Mouse (Mus musculus): ENCODE measurements around the gene Olfr641. TPM values are rescaled to one million over a fixed set of nuclear protein-coding genes. Genes with fewer than 3 reads are reported as not detected.

The Olfr641 gene
- polyA plus RNA-seq (2012; ENCODE audit: low replicate concordance), result not detected in 2 replicates

DNA sequence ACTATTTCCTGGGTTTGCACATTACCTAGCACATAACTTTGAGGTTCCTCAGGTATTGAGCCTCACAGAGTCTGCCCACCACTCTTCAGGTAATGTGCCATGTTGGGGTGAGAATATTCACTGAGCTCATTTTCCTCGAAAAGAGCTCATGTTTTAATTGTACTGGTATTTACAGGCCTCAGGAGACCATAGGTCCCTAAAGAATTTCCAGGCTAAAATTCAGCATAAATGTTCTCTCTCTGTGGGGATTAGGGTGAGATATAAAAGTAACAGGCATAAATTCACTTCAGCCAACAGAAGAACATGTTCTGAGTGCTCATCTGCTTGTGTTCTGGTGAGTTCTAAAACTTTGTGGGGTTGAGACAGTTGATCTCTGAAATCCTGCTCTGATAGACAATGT lies at the start of gene Olfr641:
Gene Olfr641 (plus strand): TSS at position 301 of the 400 bp plus-strand sequence.

DNA sequence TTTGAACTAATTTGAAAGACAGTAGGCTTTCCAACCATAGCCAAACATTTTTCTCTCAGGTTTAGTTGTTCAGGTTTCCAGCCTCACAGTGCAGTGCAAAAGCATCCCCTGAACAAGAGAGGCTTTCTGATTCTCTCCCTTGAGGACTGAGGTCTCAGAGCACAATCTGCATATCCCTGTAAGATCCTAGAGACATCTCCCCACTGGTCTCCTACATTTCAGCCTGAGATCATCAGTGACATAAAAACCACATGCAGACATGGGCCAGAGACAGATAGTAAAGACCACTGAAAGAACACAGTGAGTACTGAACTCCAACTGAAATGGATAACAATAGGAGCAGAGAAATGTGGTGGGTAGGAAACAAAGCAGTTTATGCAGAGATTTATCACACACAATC lies 36.8 kb upstream of the Olfr641 start, which contains the start of gene Olfr638:
Gene Olfr638 (plus strand): TSS at position 301 of the 400 bp plus-strand sequence.

DNA sequence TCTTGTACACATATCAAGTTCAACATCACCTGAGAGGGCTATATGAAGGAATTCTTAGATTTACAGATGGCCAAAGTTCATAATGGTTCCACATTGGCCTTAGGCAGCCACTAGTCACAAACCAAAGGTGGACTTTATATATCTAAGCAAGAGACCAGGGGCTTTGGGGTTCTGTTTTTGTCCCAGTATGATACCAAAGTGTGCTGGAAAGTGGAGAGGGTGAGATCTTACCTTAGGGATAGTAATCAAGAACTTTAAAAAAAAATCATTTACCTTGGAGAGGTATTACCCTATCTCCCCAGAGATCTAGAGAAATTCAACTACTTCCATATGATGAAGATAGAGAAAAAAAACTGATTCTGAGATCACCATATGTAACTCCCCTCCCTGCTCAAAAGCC lies 18.0 kb upstream of the Olfr641 start, which contains the start of gene Olfr639:
Gene Olfr639 (minus strand): TSS at position 101 of the 400 bp plus-strand sequence.

GRCm38 (mm10) chr7:104025473-104025872 lies 9.8 kb upstream of the Olfr641 start, which contains the start of gene Olfr640:
Gene Olfr640, minus strand, starts transcription at chr7:104025573.

DNA sequence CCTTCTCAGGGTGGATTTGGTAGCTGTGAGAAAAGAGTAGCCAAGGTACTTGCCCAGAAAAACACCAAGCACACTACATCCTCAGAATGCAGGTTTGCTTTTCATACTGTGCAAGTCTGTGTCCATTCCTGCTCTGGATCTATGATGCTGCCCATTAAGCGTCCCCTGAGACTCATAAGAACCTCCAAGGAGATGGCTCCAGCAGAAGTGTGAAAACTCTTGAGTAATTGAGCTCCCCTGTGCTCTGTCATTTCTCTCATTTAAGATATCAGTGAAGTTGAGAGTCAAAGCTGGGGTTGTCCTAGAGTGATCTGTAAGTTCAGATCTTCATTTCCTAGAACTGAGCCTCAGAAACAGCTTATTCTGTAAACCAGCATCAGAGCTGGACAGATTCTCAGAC lies 17.3 kb downstream of the Olfr641 start, which contains the start of gene Olfr642:
Gene Olfr642 (minus strand): TSS at position 101 of the 400 bp plus-strand sequence.

GRCm38 (mm10) chr7:104061345-104061744 lies 26.1 kb downstream of the Olfr641 start, which contains the start of gene 4930516K23Rik:
Gene 4930516K23Rik, minus strand, starts transcription at chr7:104061445.

GRCm38 (mm10) chr7:104071769-104072168 lies 36.5 kb downstream of the Olfr641 start, which contains the start of gene Olfr644:
Gene Olfr644, minus strand, starts transcription at chr7:104071869.

DNA sequence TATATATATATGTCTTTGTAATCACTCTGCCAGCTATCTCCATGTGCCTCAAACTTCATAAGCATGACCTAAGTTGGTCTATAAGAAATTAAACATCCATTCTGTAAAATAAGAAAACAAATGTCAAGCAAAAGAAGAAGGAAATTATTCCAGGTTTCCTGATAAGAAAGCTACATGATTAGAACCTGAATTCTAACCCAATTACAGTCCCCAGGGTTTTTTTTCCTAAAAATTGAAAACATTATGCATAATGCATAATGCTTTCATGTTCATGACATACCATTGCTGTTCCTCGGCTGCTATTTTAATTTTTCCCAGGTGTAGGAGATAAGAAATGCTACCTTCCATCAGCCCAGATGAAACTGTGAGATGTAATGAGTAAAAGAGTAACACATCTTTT lies 50.1 kb downstream of the Olfr641 start, which contains the start of gene Olfr645:
Gene Olfr645 (minus strand): TSS at position 101 of the 400 bp plus-strand sequence.

Other genes starting within 250 kb of the Olfr641 start
- gene Olfr67, start 243.6 kb upstream of the Olfr641 start, polyA plus RNA-seq (2012; ENCODE audit: low replicate concordance), result not detected in 2 replicates
- 68.2 and 1,476 TPM in 2 replicates for gene Hbb-bt, start 221.4 kb upstream of the Olfr641 start, polyA plus RNA-seq (2012; ENCODE audit: low replicate concordance)
- 16,372 and 30,425 TPM in 2 replicates for gene Hbb-bs, start 207.3 kb upstream of the Olfr641 start, polyA plus RNA-seq (2012; ENCODE audit: low replicate concordance)
- gene Hbb-bh2, start 194.9 kb upstream of the Olfr641 start, polyA plus RNA-seq (2012; ENCODE audit: low replicate concordance), result not detected in 2 replicates
- gene Hbb-bh1, start 192.3 kb upstream of the Olfr641 start, polyA plus RNA-seq (2012; ENCODE audit: low replicate concordance), result not detected in 2 replicates
- not detected in 2 replicates for gene Hbb-y, start 182.2 kb upstream of the Olfr641 start, polyA plus RNA-seq (2012; ENCODE audit: low replicate concordance)
- gene Olfr66, start 149.2 kb upstream of the Olfr641 start, polyA plus RNA-seq (2012; ENCODE audit: low replicate concordance), result not detected in 2 replicates
- not detected in 2 replicates for gene Olfr64, start 141.0 kb upstream of the Olfr641 start, polyA plus RNA-seq (2012; ENCODE audit: low replicate concordance)
- gene Olfr65, start 132.0 kb upstream of the Olfr641 start, polyA plus RNA-seq (2012; ENCODE audit: low replicate concordance), result not detected in 2 replicates
- gene Olfr631, start 106.6 kb upstream of the Olfr641 start, polyA plus RNA-seq (2012; ENCODE audit: low replicate concordance), result 0.38 TPM in 1 of 2 replicates, not detected in the other
- not detected in 2 replicates for gene Olfr632, start 101.1 kb upstream of the Olfr641 start, polyA plus RNA-seq (2012; ENCODE audit: low replicate concordance)
- not detected in 2 replicates for gene Olfr633, start 91.0 kb upstream of the Olfr641 start, polyA plus RNA-seq (2012; ENCODE audit: low replicate concordance)
- gene Olfr635, start 64.3 kb upstream of the Olfr641 start, polyA plus RNA-seq (2012; ENCODE audit: low replicate concordance), result not detected in 2 replicates
- not detected in 2 replicates for gene Olfr638, start 36.7 kb upstream of the Olfr641 start, polyA plus RNA-seq (2012; ENCODE audit: low replicate concordance)
- 0.02 TPM in 1 of 2 replicates, not detected in the other for gene Olfr639, start 18.1 kb upstream of the Olfr641 start, polyA plus RNA-seq (2012; ENCODE audit: low replicate concordance)
- gene Olfr640, start 9.9 kb upstream of the Olfr641 start, polyA plus RNA-seq (2012; ENCODE audit: low replicate concordance), result 0.08 TPM in 1 of 2 replicates, not detected in the other
- gene Olfr642, start 17.2 kb downstream of the Olfr641 start, polyA plus RNA-seq (2012; ENCODE audit: low replicate concordance), result not detected in 2 replicates
- not detected in 2 replicates for gene 4930516K23Rik, start 26.0 kb downstream of the Olfr641 start, polyA plus RNA-seq (2012; ENCODE audit: low replicate concordance)
- gene Olfr644, start 36.4 kb downstream of the Olfr641 start, polyA plus RNA-seq (2012; ENCODE audit: low replicate concordance), result not detected in 2 replicates
- not detected in 2 replicates for gene Olfr645, start 50.0 kb downstream of the Olfr641 start, polyA plus RNA-seq (2012; ENCODE audit: low replicate concordance)
- gene Olfr646, start 69.4 kb downstream of the Olfr641 start, polyA plus RNA-seq (2012; ENCODE audit: low replicate concordance), result not detected in 2 replicates
- not detected in 2 replicates for gene Ubqln5, start 94.4 kb downstream of the Olfr641 start, polyA plus RNA-seq (2012; ENCODE audit: low replicate concordance)
- not detected in 2 replicates for gene Olfr643, start 102.0 kb downstream of the Olfr641 start, polyA plus RNA-seq (2012; ENCODE audit: low replicate concordance)
- not detected in 2 replicates for gene Ubqln3, start 107.8 kb downstream of the Olfr641 start, polyA plus RNA-seq (2012; ENCODE audit: low replicate concordance)
- gene Ubqlnl, start 115.1 kb downstream of the Olfr641 start, polyA plus RNA-seq (2012; ENCODE audit: low replicate concordance), result not detected in 2 replicates
- gene Olfm5, start 129.4 kb downstream of the Olfr641 start, polyA plus RNA-seq (2012; ENCODE audit: low replicate concordance), result not detected in 2 replicates
- gene Olfr648, start 147.9 kb downstream of the Olfr641 start, polyA plus RNA-seq (2012; ENCODE audit: low replicate concordance), result not detected in 2 replicates
- not detected in 2 replicates for gene Olfr649, start 160.5 kb downstream of the Olfr641 start, polyA plus RNA-seq (2012; ENCODE audit: low replicate concordance)
- gene Trim6, start 183.3 kb downstream of the Olfr641 start, polyA plus RNA-seq (2012; ENCODE audit: low replicate concordance), result not detected in 2 replicates
- gene Trim34a, start 209.0 kb downstream of the Olfr641 start, polyA plus RNA-seq (2012; ENCODE audit: low replicate concordance), result 0.09 TPM in 1 of 2 replicates, not detected in the other